Mouse (Mus musculus) forebrain, embryonic 16.5 days (tissue): ENCODE measurements around the gene Sds. TPM values are rescaled to one million over a fixed set of nuclear protein-coding genes. Genes with fewer than 3 reads are reported as not detected.

Experiments
- ATAC-seq: fragments of 200-750 bp; cut with Nextera tagmentation; 2 replicates; pipeline ENCODE4 v1.8.0; 2017; ENCODE audit warnings: mild to moderate bottlenecking, moderate library complexity
- H3K27ac ChIP-seq: fragments of 300-500 bp; sonication (generic); 2 replicates; pipeline ENCODE4 v1.5.1; 2014; ENCODE audit warnings: low read length, control low read depth
- H3K27me3 ChIP-seq: fragments of 300-500 bp; sonication (generic); replicated peaks from 2 replicates; pipeline ENCODE4 v1.6.1; 2014; ENCODE audit warnings: low read length; ENCODE audit not compliant: control insufficient read depth, insufficient read depth
- H3K36me3 ChIP-seq: fragments of 300-500 bp; sonication (generic); 2 replicates; pipeline ENCODE4 v1.6.1; 2014; ENCODE audit not compliant: control insufficient read depth, insufficient read depth
- H3K4me1 ChIP-seq: fragments of 300-500 bp; sonication (generic); replicated peaks from 2 replicates; pipeline ENCODE4 v1.6.1; 2014; ENCODE audit warnings: low read length; ENCODE audit not compliant: control insufficient read depth, insufficient read depth
- H3K4me2 ChIP-seq: fragments of 300-500 bp; sonication (generic); 2 replicates; pipeline ENCODE4 v1.6.1; 2014; ENCODE audit warnings: mild to moderate bottlenecking, low read length, control low read depth
- H3K4me3 ChIP-seq: fragments of 300-500 bp; sonication (generic); replicated peaks from 2 replicates; pipeline ENCODE4 v1.5.1; 2014; ENCODE audit warnings: mild to moderate bottlenecking, low read length, control low read depth
- H3K9ac ChIP-seq: fragments of 300-500 bp; sonication (generic); replicated peaks from 2 replicates; pipeline ENCODE4 v1.6.1; 2014; ENCODE audit warnings: low read depth, low read length, control low read depth
- H3K9me3 ChIP-seq: fragments of 300-500 bp; sonication (generic); 2 replicates; pipeline ENCODE4 v1.6.1; 2016; ENCODE audit warnings: low read length; ENCODE audit not compliant: control insufficient read depth
- WGBS: fragments of 180-500 bp; shearing (Covaris S2); extraction: QIAGEN DNeasy Blood & Tissue Kit; methylation state at CpG from one replicate; pipeline ENCODE4 v1.1.7; 2014; 5-methylcytosine and 5-hydroxymethylcytosine counted together
- polyA plus RNA-seq: library from polyadenylated mRNA; unstranded; fragments of >200 nt; fragmentation: Nextera tagmentation; extraction: Ambion mirVana; gene quantifications from 2 replicates; pipeline ENCODE4 v1.2.1, GENCODE M21; 2015

The Sds gene
- polyA plus RNA-seq, 1 experiment from 2014 or later = not detected

- H3K27me3 ChIP-seq = peaks cover 49% of the 10 kb centered on the region
- no peak for ATAC-seq
- H3K4me3 ChIP-seq = no peak overlapping the region
- no peak overlapping the region for H3K27ac ChIP-seq
- no peak overlapping the region for H3K9ac ChIP-seq
- H3K4me1 ChIP-seq = peaks cover 28% of the 10 kb centered on the region
- no peak overlapping the region for H3K4me2 ChIP-seq
- WGBS = 18% methylated on average over 27 of the region's 27 CpGs
- no peaks in the 10 kb centered on the region for H3K36me3 ChIP-seq
- H3K9me3 ChIP-seq = no peaks in the 10 kb centered on the region
These were observed 37.2 kb upstream of the Sds start for GRCm38 (mm10) chr5:120438991-120439710.

- no peaks in the 10 kb centered on the region for H3K9me3 ChIP-seq
- H3K4me2 ChIP-seq = peak overlapping the region; percentile 46
- peak overlapping the region; percentile 36 for H3K9ac ChIP-seq
- 0 out of 2 replicates have a peak, but pooled peaks have one; percentile 37 for ATAC-seq
- H3K4me1 ChIP-seq = peaks cover 28% of the 10 kb centered on the region
- peak overlapping the region; percentile 25 for H3K4me3 ChIP-seq
- WGBS = 15% methylated on average over 60 of the region's 61 CpGs
- no peak overlapping the region for H3K27ac ChIP-seq
- H3K36me3 ChIP-seq = no peaks in the 10 kb centered on the region
- peaks cover 45% of the 10 kb centered on the region for H3K27me3 ChIP-seq
These were observed 36.2 kb upstream of the Sds start for GRCm38 (mm10) chr5:120439887-120440670.

GRCm38 (mm10) chr5:120440733-120441132 is 35.6 kb upstream of the Sds start:
- Histone ChIP-seq H3K4me3 (no peak overlapping the region), H3K4me1 (peaks cover 25% of the 10 kb centered on the region), H3K4me2 (peak overlapping the region; percentile 46), H3K27me3 (peaks cover 38% of the 10 kb centered on the region), H3K27ac (no peak overlapping the region), H3K9me3 (no peaks in the 10 kb centered on the region), H3K9ac (no peak overlapping the region), H3K36me3 (no peaks in the 10 kb centered on the region)
- WGBS = 13% methylated on average over 14 of the region's 14 CpGs
- ATAC-seq = peak; percentile 71

GRCm38 (mm10) chr5:120447305-120447704 is 29.0 kb upstream of the Sds start:
- WGBS = 60% methylated on average over 13 of the region's 13 CpGs
- H3K4me3 ChIP-seq = no peak overlapping the region
- 0 out of 2 replicates have a peak, but pooled peaks cover 4% of the 10 kb centered on the region for H3K27me3 ChIP-seq
- H3K9me3 ChIP-seq = no peaks in the 10 kb centered on the region
- H3K4me1 ChIP-seq = no peaks in the 10 kb centered on the region
- no peak overlapping the region for H3K27ac ChIP-seq
- H3K9ac ChIP-seq = no peak overlapping the region
- H3K4me2 ChIP-seq = no peak overlapping the region
- H3K36me3 ChIP-seq = no peaks in the 10 kb centered on the region
- no peak for ATAC-seq

- WGBS = 76% methylated on average over 14 of the region's 14 CpGs
- no peak for ATAC-seq
- Histone ChIP-seq H3K27ac (no peak overlapping the region), H3K27me3 (no peaks in the 10 kb centered on the region), H3K4me2 (no peak overlapping the region), H3K9me3 (no peaks in the 10 kb centered on the region), H3K4me3 (no peak overlapping the region), H3K36me3 (no peaks in the 10 kb centered on the region), H3K4me1 (no peaks in the 10 kb centered on the region), H3K9ac (no peak overlapping the region)
These were observed 21.5 kb upstream of the Sds start for GRCm38 (mm10) chr5:120454756-120455337.

GRCm38 (mm10) chr5:120456253-120456652 is 20.1 kb upstream of the Sds start:
- H3K27ac ChIP-seq = no peak overlapping the region
- no peak overlapping the region for H3K4me2 ChIP-seq
- no peak overlapping the region for H3K9ac ChIP-seq
- H3K4me1 ChIP-seq = no peaks in the 10 kb centered on the region
- H3K4me3 ChIP-seq = no peak overlapping the region
- H3K27me3 ChIP-seq = no peaks in the 10 kb centered on the region
- no peak for ATAC-seq
- no peaks in the 10 kb centered on the region for H3K36me3 ChIP-seq
- no peaks in the 10 kb centered on the region for H3K9me3 ChIP-seq
- WGBS = 48% methylated on average over 1 of the region's 1 CpGs

- Histone ChIP-seq H3K9ac (no peak overlapping the region), H3K27me3 (no peaks in the 10 kb centered on the region), H3K36me3 (no peaks in the 10 kb centered on the region), H3K4me2 (no peak overlapping the region), H3K27ac (no peak overlapping the region), H3K4me3 (no peak overlapping the region), H3K4me1 (no peaks in the 10 kb centered on the region), H3K9me3 (no peaks in the 10 kb centered on the region)
- ATAC-seq = no peak; the same call in 1 of the 2 replicates
- 41% methylated on average over 7 of the region's 7 CpGs for WGBS
These were observed 19.3 kb upstream of the Sds start for GRCm38 (mm10) chr5:120456841-120457554.

GRCm38 (mm10) chr5:120457628-120458027 is 18.7 kb upstream of the Sds start:
- H3K36me3 ChIP-seq = no peaks in the 10 kb centered on the region
- no peaks in the 10 kb centered on the region for H3K27me3 ChIP-seq
- no peaks in the 10 kb centered on the region for H3K4me1 ChIP-seq
- no peaks in the 10 kb centered on the region for H3K9me3 ChIP-seq
- H3K4me3 ChIP-seq = no peak overlapping the region
- H3K9ac ChIP-seq = no peak overlapping the region
- H3K27ac ChIP-seq = no peak overlapping the region
- ATAC-seq = no peak
- 5% methylated on average over 9 of the region's 9 CpGs for WGBS
- H3K4me2 ChIP-seq = no peak overlapping the region

- WGBS = 74% methylated on average over 10 of the region's 10 CpGs
- no peaks in the 10 kb centered on the region for H3K9me3 ChIP-seq
- no peak overlapping the region for H3K9ac ChIP-seq
- ATAC-seq = no peak
- no peaks in the 10 kb centered on the region for H3K27me3 ChIP-seq
- H3K27ac ChIP-seq = no peak overlapping the region
- H3K4me3 ChIP-seq = no peak overlapping the region
- H3K4me2 ChIP-seq = no peak overlapping the region
- H3K4me1 ChIP-seq = no peaks in the 10 kb centered on the region
- H3K36me3 ChIP-seq = no peaks in the 10 kb centered on the region
These were observed 17.2 kb upstream of the Sds start for GRCm38 (mm10) chr5:120459133-120459532.
